Mouse (Mus musculus) heart, embryonic 16.5 days (tissue): ENCODE results near the gene Msi2. TPM values are rescaled to one million over a fixed set of nuclear protein-coding genes. Genes with fewer than 3 reads are reported as not detected.

Experiments used
- ATAC-seq: fragments of 200-750 bp; cut with Nextera tagmentation; replicated peaks from 2 replicates; pipeline ENCODE4 v1.8.0; 2017; ENCODE audit warnings: moderate number of reproducible peaks; ENCODE audit not compliant: insufficient read depth, low FRiP score; ENCODE audit errors: extremely low read depth
- H3K27ac ChIP-seq: fragments of 300-500 bp; sonication (generic); 2 replicates; pipeline ENCODE4 v1.5.1; 2014; ENCODE audit warnings: mild to moderate bottlenecking, low read length, control low read depth, moderate library complexity
- H3K27me3 ChIP-seq: fragments of 300-500 bp; sonication (generic); 2 replicates; pipeline ENCODE4 v1.6.1; 2014; ENCODE audit warnings: low read length, mixed read lengths; ENCODE audit not compliant: control insufficient read depth, insufficient read depth
- H3K36me3 ChIP-seq: fragments of 300-500 bp; sonication (generic); 2 replicates; pipeline ENCODE4 v1.6.1; 2014; ENCODE audit not compliant: control insufficient read depth, insufficient read depth
- H3K4me1 ChIP-seq: fragments of 300-500 bp; sonication (generic); 2 replicates; pipeline ENCODE4 v1.6.1; 2014; ENCODE audit warnings: low read length, mixed read lengths; ENCODE audit not compliant: control insufficient read depth, insufficient read depth
- H3K4me2 ChIP-seq: fragments of 300-500 bp; sonication (generic); 2 replicates; pipeline ENCODE4 v1.6.1; 2014; ENCODE audit warnings: low read depth, mild to moderate bottlenecking, control low read depth, low read length
- H3K4me3 ChIP-seq: fragments of 300-500 bp; sonication (generic); 2 replicates; pipeline ENCODE4 v1.5.1; 2014; ENCODE audit warnings: mild to moderate bottlenecking, control low read depth, low read length
- H3K9ac ChIP-seq: fragments of 300-500 bp; sonication (generic); 2 replicates; pipeline ENCODE4 v1.6.1; 2014; ENCODE audit warnings: low read length, control low read depth
- H3K9me3 ChIP-seq: fragments of 300-500 bp; sonication (generic); replicated peaks from 2 replicates; pipeline ENCODE4 v1.6.1; 2016; ENCODE audit warnings: low read length; ENCODE audit not compliant: control insufficient read depth
- WGBS: fragments of 180-500 bp; shearing (Covaris S2); extraction: QIAGEN DNeasy Blood & Tissue Kit; methylation state at CpG from one replicate; pipeline ENCODE4 v1.1.7; 2014; 5-methylcytosine and 5-hydroxymethylcytosine counted together
- polyA plus RNA-seq: library from polyadenylated mRNA; unstranded; fragments of >200 nt; fragmentation: Nextera tagmentation; extraction: Ambion mirVana; gene quantifications from 2 replicates; pipeline ENCODE4 v1.2.1, GENCODE M21; 2015

Msi2 gene
- polyA plus RNA-seq, 1 experiment from 2014 or later: 20.6 TPM

- H3K4me2 ChIP-seq: no peak overlapping the region
- no peaks in the 10 kb centered on the region for H3K9me3 ChIP-seq
- 59% methylated on average over 6 of the region's 6 CpGs for WGBS
- no peak overlapping the region for H3K4me3 ChIP-seq
- no peaks in the 10 kb centered on the region for H3K27me3 ChIP-seq
- H3K36me3 ChIP-seq: peaks cover 26% of the 10 kb centered on the region
- H3K9ac ChIP-seq: no peak overlapping the region
- peaks cover 16% of the 10 kb centered on the region for H3K4me1 ChIP-seq
- H3K27ac ChIP-seq: no peak overlapping the region
- ATAC-seq: no peak
Observed at GRCm38 (mm10) chr11:88701976-88702659, 16.2 kb downstream of the Msi2 start.

- 88% methylated on average over 6 of the region's 6 CpGs for WGBS
- H3K36me3 ChIP-seq: peaks cover 22% of the 10 kb centered on the region
Observed at GRCm38 (mm10) chr11:88701020-88701419, 17.3 kb downstream of the Msi2 start.

DNA sequence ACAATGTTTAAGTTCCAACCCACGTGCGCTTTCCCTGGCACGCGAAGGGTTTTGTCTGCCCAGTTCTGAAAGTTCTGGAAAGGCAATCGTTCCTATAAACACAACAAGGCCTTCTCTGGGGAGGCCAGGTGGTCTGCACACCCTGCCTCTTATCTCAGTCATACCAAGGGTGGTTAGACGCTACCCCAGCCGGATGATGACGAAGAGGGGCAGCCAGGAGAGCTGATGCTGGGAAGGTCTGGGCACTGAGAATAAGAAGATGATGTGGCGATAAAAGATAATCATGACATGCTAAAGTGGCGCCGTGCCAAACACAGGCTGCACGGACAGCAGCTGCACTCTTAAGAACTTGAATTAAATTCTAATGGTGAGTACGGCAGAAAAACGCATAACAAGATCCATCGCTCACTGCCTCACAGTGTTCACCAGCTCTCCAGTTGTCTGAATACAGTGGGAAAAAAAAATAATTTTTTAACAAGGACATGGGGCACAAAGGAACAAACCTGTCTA is 18.1 kb downstream of the Msi2 start:
- 76% methylated on average over 15 of the region's 15 CpGs for WGBS
- H3K9me3 ChIP-seq: no peaks in the 10 kb centered on the region
- H3K36me3 ChIP-seq: peaks cover 22% of the 10 kb centered on the region
- H3K9ac ChIP-seq: no peak overlapping the region
- no peak overlapping the region for H3K4me2 ChIP-seq
- no peaks in the 10 kb centered on the region for H3K27me3 ChIP-seq
- ATAC-seq: no peak
- H3K4me3 ChIP-seq: no peak overlapping the region
- peaks cover 21% of the 10 kb centered on the region for H3K4me1 ChIP-seq
- no peak overlapping the region for H3K27ac ChIP-seq

More at GRCm38 (mm10) chr11:88701020-88701419, 17.3 kb downstream of the Msi2 start:
- no peak overlapping the region for H3K27ac ChIP-seq
- no peak overlapping the region for H3K4me3 ChIP-seq
- no peaks in the 10 kb centered on the region for H3K9me3 ChIP-seq
- H3K4me2 ChIP-seq: no peak overlapping the region
- H3K9ac ChIP-seq: no peak overlapping the region
- H3K4me1 ChIP-seq: peaks cover 18% of the 10 kb centered on the region
- ATAC-seq: no peak
- H3K27me3 ChIP-seq: no peaks in the 10 kb centered on the region

GRCm38 (mm10) chr11:88693905-88694893 is 24.1 kb downstream of the Msi2 start:
- H3K4me3 ChIP-seq: no peak overlapping the region
- no peaks in the 10 kb centered on the region for H3K27me3 ChIP-seq
- no peak for ATAC-seq
- WGBS: 40% methylated on average over 20 of the region's 20 CpGs
- peaks cover 57% of the 10 kb centered on the region for H3K4me1 ChIP-seq
- H3K9ac ChIP-seq: peak overlapping the region; percentile 55
- no peak overlapping the region; the same call in 1 of the 2 replicates for H3K4me2 ChIP-seq
- H3K27ac ChIP-seq: peak overlapping the region; percentile 38
- peaks cover under 1% of the 10 kb centered on the region; the same call in 1 of the 2 replicates for H3K36me3 ChIP-seq
- H3K9me3 ChIP-seq: no peaks in the 10 kb centered on the region

- WGBS: 48% methylated on average over 13 of the region's 13 CpGs
- peaks cover 59% of the 10 kb centered on the region for H3K4me1 ChIP-seq
- peak overlapping the region; percentile 38 for H3K27ac ChIP-seq
- 0 out of 2 replicates have a peak, but pooled peaks cover 3% of the 10 kb centered on the region for H3K36me3 ChIP-seq
- H3K9me3 ChIP-seq: no peaks in the 10 kb centered on the region
- peak overlapping the region; percentile 2; the same call in 1 of the 2 replicates for H3K4me2 ChIP-seq
- H3K4me3 ChIP-seq: no peak overlapping the region
- H3K9ac ChIP-seq: peak overlapping the region; percentile 55
- H3K27me3 ChIP-seq: no peaks in the 10 kb centered on the region
- no peak for ATAC-seq
Observed at GRCm38 (mm10) chr11:88693002-88693769, 25.1 kb downstream of the Msi2 start.

DNA sequence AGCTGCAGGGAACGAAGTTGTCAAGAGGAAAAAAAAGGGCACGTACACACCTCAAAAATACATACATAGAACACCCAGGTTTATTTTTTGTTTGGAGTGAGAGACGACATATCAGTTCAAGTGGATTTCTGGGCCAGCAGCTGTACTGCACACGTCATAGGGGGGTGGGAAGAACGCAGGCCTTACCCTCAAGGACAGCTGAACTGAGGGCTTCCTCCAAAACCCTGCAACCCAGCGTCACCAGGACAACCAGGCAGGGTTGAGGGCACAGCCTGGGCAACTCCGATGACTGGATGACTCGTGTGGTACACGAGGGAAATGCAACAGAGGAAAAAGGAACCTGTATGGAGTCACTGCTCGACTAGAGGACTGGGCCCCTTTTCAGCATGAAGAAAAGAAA is 25.9 kb downstream of the Msi2 start:
- WGBS: 20% methylated on average over 10 of the region's 10 CpGs
- H3K27me3 ChIP-seq: no peaks in the 10 kb centered on the region
- H3K4me2 ChIP-seq: no peak overlapping the region
- H3K9me3 ChIP-seq: no peaks in the 10 kb centered on the region
- ATAC-seq: peak; percentile 59
- H3K36me3 ChIP-seq: peaks cover 5% of the 10 kb centered on the region
- H3K4me1 ChIP-seq: peaks cover 66% of the 10 kb centered on the region
- H3K9ac ChIP-seq: no peak overlapping the region
- peak overlapping the region; percentile 72 for H3K27ac ChIP-seq
- no peak overlapping the region for H3K4me3 ChIP-seq

GRCm38 (mm10) chr11:88690556-88691287 is 27.6 kb downstream of the Msi2 start:
- H3K27me3 ChIP-seq: no peaks in the 10 kb centered on the region
- peak overlapping the region; percentile 60 for H3K9ac ChIP-seq
- peak overlapping the region; percentile 38 for H3K4me2 ChIP-seq
- 15% methylated on average over 12 of the region's 12 CpGs for WGBS
- peaks cover 5% of the 10 kb centered on the region for H3K36me3 ChIP-seq
- no peak overlapping the region for H3K4me3 ChIP-seq
- no peak for ATAC-seq
- no peaks in the 10 kb centered on the region for H3K9me3 ChIP-seq
- peak overlapping the region; percentile 72 for H3K27ac ChIP-seq
- peaks cover 72% of the 10 kb centered on the region for H3K4me1 ChIP-seq

- ATAC-seq: no peak
- H3K9me3 ChIP-seq: no peaks in the 10 kb centered on the region
- H3K9ac ChIP-seq: peak overlapping the region; percentile 15
- H3K36me3 ChIP-seq: peaks cover 5% of the 10 kb centered on the region
- no peak overlapping the region for H3K4me2 ChIP-seq
- H3K4me1 ChIP-seq: peaks cover 66% of the 10 kb centered on the region
- no peaks in the 10 kb centered on the region for H3K27me3 ChIP-seq
- H3K4me3 ChIP-seq: no peak overlapping the region
- WGBS: 47% methylated on average over 14 of the region's 14 CpGs
- H3K27ac ChIP-seq: peak overlapping the region; percentile 56
Observed at GRCm38 (mm10) chr11:88689831-88690459, 28.4 kb downstream of the Msi2 start.
